Mouse (Mus musculus) kidney, adult 2 months (tissue): ENCODE results near the gene Fabp3. TPM values are rescaled to one million over a fixed set of nuclear protein-coding genes. Genes with fewer than 3 reads are reported as not detected.

Source experiments
- DNase-seq: peaks from one replicate; pipeline ENCODE4 v3.0.0; 2021
- H3K27ac ChIP-seq: fragments of 200-500 bp; 2 replicates; pipeline ENCODE4 v1.5.1; 2012; ENCODE audit warnings: low read depth, low read length, control low read depth, inconsistent platforms; ENCODE audit not compliant: insufficient read depth
- H3K27me3 ChIP-seq: fragments of 200-500 bp; replicated peaks from 2 replicates; pipeline ENCODE4 v1.6.1; 2012; ENCODE audit warnings: mild to moderate bottlenecking, moderate library complexity, low read length, inconsistent platforms; ENCODE audit not compliant: control insufficient read depth, insufficient read depth
- H3K36me3 ChIP-seq: fragments of 200-500 bp; 2 replicates; pipeline ENCODE4 v1.6.1; 2012; ENCODE audit warnings: mild to moderate bottlenecking, moderate library complexity, low read length, inconsistent platforms; ENCODE audit not compliant: control insufficient read depth, insufficient read depth
- H3K4me1 ChIP-seq: fragments of 200-500 bp; 2 replicates; pipeline ENCODE4 v1.6.1; 2011; ENCODE audit warnings: low read length; ENCODE audit not compliant: control insufficient read depth, insufficient read depth
- H3K4me3 ChIP-seq: fragments of 200-500 bp; 2 replicates; pipeline ENCODE4 v1.5.1; 2011; ENCODE audit warnings: mild to moderate bottlenecking, low read depth, low read length, control low read depth; ENCODE audit not compliant: insufficient read depth
- CTCF ChIP-seq: fragments of 200-500 bp; conservative IDR thresholded peaks from 2 replicates; pipeline ENCODE4 v1.5.1; 2011; ENCODE audit warnings: low read depth, mild to moderate bottlenecking, control low read depth, low read length, moderate library complexity, mixed read lengths; ENCODE audit not compliant: insufficient read depth, insufficient read length
- POLR2A ChIP-seq: fragments of 200-500 bp; IDR thresholded peaks from one replicate; pipeline ENCODE4 v1.6.1; 2011; ENCODE audit warnings: low read depth, low read length, control low read depth
- WGBS: fragments of 180-500 bp; shearing (Covaris S2); methylation state at CpG from one replicate; pipeline ENCODE4 v1.1.7; 2018; 5-methylcytosine and 5-hydroxymethylcytosine counted together
- polyA plus RNA-seq: library from polyadenylated mRNA; depleted of rRNA; stranded (reverse); fragments of >200 nt; gene quantifications from 2 replicates; pipeline ENCODE4 v1.2.3, GENCODE M21; 2012

The Fabp3 gene
- polyA plus RNA-seq, 1 experiment, result 321 TPM

GRCm38 (mm10) chr4:130327366-130327765 is 19.0 kb downstream of the Fabp3 start:
- Histone ChIP-seq H3K27ac (peak overlapping the region; percentile 14; the same call in 1 of the 2 replicates), H3K4me1 (peaks cover 6% of the 10 kb centered on the region; the same call in 1 of the 2 replicates), H3K36me3 (no peaks in the 10 kb centered on the region; the same call in 1 of the 2 replicates), H3K27me3 (no peaks in the 10 kb centered on the region), H3K4me3 (no peak overlapping the region)
- 34% methylated on average over 9 of the region's 9 CpGs for WGBS
- TF ChIP-seq CTCF (no peak), POLR2A (no peak)
- DNase-seq, result no peak

- H3K27me3 ChIP-seq, result no peaks in the 10 kb centered on the region
- peak; percentile 19 for DNase-seq
- H3K27ac ChIP-seq, result no peak overlapping the region
- TF ChIP-seq POLR2A (no peak), CTCF (no peak)
- H3K36me3 ChIP-seq, result peaks cover 1% of the 10 kb centered on the region; the same call in 1 of the 2 replicates
- H3K4me3 ChIP-seq, result no peak overlapping the region
- 86% methylated on average over 5 of the region's 5 CpGs for WGBS
- H3K4me1 ChIP-seq, result no peaks in the 10 kb centered on the region
These were observed 27.5 kb downstream of the Fabp3 start for GRCm38 (mm10) chr4:130335867-130336266.

GRCm38 (mm10) chr4:130341691-130342090 is 33.3 kb downstream of the Fabp3 start:
- TF ChIP-seq POLR2A, result no peak
- peak; percentile 48 for TF ChIP-seq CTCF
- H3K4me1 ChIP-seq, result no peaks in the 10 kb centered on the region
- peak; percentile 56 for DNase-seq
- H3K36me3 ChIP-seq, result no peaks in the 10 kb centered on the region
- H3K27ac ChIP-seq, result no peak overlapping the region
- no peak overlapping the region for H3K4me3 ChIP-seq
- no peaks in the 10 kb centered on the region for H3K27me3 ChIP-seq
- WGBS, result 17% methylated on average over 4 of the region's 4 CpGs

- peak; percentile 40 for TF ChIP-seq CTCF
- no peak for TF ChIP-seq POLR2A
- Histone ChIP-seq H3K27ac (no peak overlapping the region), H3K4me3 (no peak overlapping the region), H3K36me3 (no peaks in the 10 kb centered on the region; the same call in 1 of the 2 replicates), H3K27me3 (no peaks in the 10 kb centered on the region), H3K4me1 (no peaks in the 10 kb centered on the region)
- WGBS, result 91% methylated on average over 6 of the region's 6 CpGs
- no peak for DNase-seq
These were observed 41.3 kb downstream of the Fabp3 start for GRCm38 (mm10) chr4:130349666-130350065.

- Histone ChIP-seq H3K4me1 (no peaks in the 10 kb centered on the region), H3K4me3 (no peak overlapping the region), H3K27ac (no peak overlapping the region), H3K36me3 (no peaks in the 10 kb centered on the region; the same call in 1 of the 2 replicates), H3K27me3 (no peaks in the 10 kb centered on the region)
- DNase-seq, result no peak
- 87% methylated on average over 16 of the region's 16 CpGs for WGBS
- no peak for TF ChIP-seq POLR2A
- TF ChIP-seq CTCF, result no peak
These were observed 42.5 kb downstream of the Fabp3 start for GRCm38 (mm10) chr4:130350690-130351422.

- no peak overlapping the region for H3K4me3 ChIP-seq
- no peaks in the 10 kb centered on the region for H3K27me3 ChIP-seq
- no peaks in the 10 kb centered on the region; the same call in 1 of the 2 replicates for H3K36me3 ChIP-seq
- H3K4me1 ChIP-seq, result no peaks in the 10 kb centered on the region
- no peak for TF ChIP-seq POLR2A
- TF ChIP-seq CTCF, result no peak
- peak; percentile 32 for DNase-seq
- WGBS, result 68% methylated on average over 7 of the region's 7 CpGs
- no peak overlapping the region for H3K27ac ChIP-seq
These were observed 44.2 kb downstream of the Fabp3 start for GRCm38 (mm10) chr4:130352588-130352987.

GRCm38 (mm10) chr4:130357946-130358345 is 49.6 kb downstream of the Fabp3 start:
- Histone ChIP-seq H3K27me3 (no peaks in the 10 kb centered on the region), H3K27ac (no peak overlapping the region), H3K4me1 (peaks cover 7% of the 10 kb centered on the region; the same call in 1 of the 2 replicates), H3K36me3 (no peaks in the 10 kb centered on the region), H3K4me3 (no peak overlapping the region)
- no peak for DNase-seq
- TF ChIP-seq CTCF (no peak), POLR2A (no peak)
